Mouse (Mus musculus) spleen, adult 2 months (tissue): Measurements from ENCODE around the gene Prcc.

Experiments
- CTCF ChIP-seq: fragments of 200-500 bp; IDR thresholded peaks from 2 replicates; pipeline ENCODE4 v1.5.1; 2011; ENCODE audit warnings: mild to moderate bottlenecking, inconsistent platforms; ENCODE audit not compliant: insufficient read depth, insufficient read length, insufficient replicate concordance; ENCODE audit errors: extremely low read depth
- POLR2A ChIP-seq: fragments of 200-500 bp; IDR thresholded peaks from 2 replicates; pipeline ENCODE4 v1.6.1; 2011; ENCODE audit warnings: low read depth, low read length, inconsistent platforms

GRCm38 (mm10) chr3:87934026-87934425 is 48.6 kb upstream of the Prcc start:
- no peak for TF ChIP-seq CTCF
- TF ChIP-seq POLR2A, result no peak
